Mouse (Mus musculus) hematopoietic multipotent progenitor cell, adult 10-12 weeks (in vitro differentiated cells): ENCODE measurements around the gene Chd2. TPM values are rescaled to one million over a fixed set of nuclear protein-coding genes. Genes with fewer than 3 reads are reported as not detected.

ENCODE experiments used
- polyA plus RNA-seq: library from polyadenylated mRNA; stranded (reverse); fragments of >175 nt; gene quantifications from 2 replicates; pipeline ENCODE4 v1.2.3, GENCODE M21; 2012; ENCODE audit warnings: low replicate concordance

Chd2 gene
- 72.4 and 150 TPM in 2 replicates for polyA plus RNA-seq

GRCm38 (mm10) chr7:73541412-73542130 lies at the start of gene Chd2:
Chd2 (minus strand) TSS chr7:73541830.

Other genes starting within 250 kb of the Chd2 start
- gene Rgma, start 166.3 kb downstream of the Chd2 start, polyA plus RNA-seq = 0.09 and 0.12 TPM in 2 replicates
- gene Fam174b, start 198.5 kb upstream of the Chd2 start, polyA plus RNA-seq = 0.95 and 3.7 TPM in 2 replicates